Mouse (Mus musculus) stomach, embryonic 16.5 days (tissue): ENCODE data around the gene Brip1. TPM values are rescaled to one million over a fixed set of nuclear protein-coding genes. Genes with fewer than 3 reads are reported as not detected.

ENCODE experiments used
- ATAC-seq: fragments of 200-750 bp; cut with Nextera tagmentation; 2 replicates; pipeline ENCODE4 v1.8.0; 2017; ENCODE audit warnings: moderate number of reproducible peaks, moderate TSS enrichment; ENCODE audit not compliant: insufficient read depth, low FRiP score
- H3K27ac ChIP-seq: fragments of 300-500 bp; sonication (generic); 2 replicates; pipeline ENCODE4 v1.5.1; 2014; ENCODE audit warnings: low read length
- H3K27me3 ChIP-seq: fragments of 300-500 bp; sonication (generic); 2 replicates; pipeline ENCODE4 v1.6.1; 2014; ENCODE audit warnings: low read length, control low read depth, mixed read lengths; ENCODE audit not compliant: control insufficient read depth, insufficient read depth
- H3K36me3 ChIP-seq: fragments of 300-500 bp; sonication (generic); 2 replicates; pipeline ENCODE4 v1.6.1; 2014; ENCODE audit warnings: low read length; ENCODE audit not compliant: control insufficient read depth, insufficient read depth
- H3K4me1 ChIP-seq: fragments of 300-500 bp; sonication (generic); 2 replicates; pipeline ENCODE4 v1.6.1; 2014; ENCODE audit warnings: low read length, control low read depth, mixed read lengths; ENCODE audit not compliant: control insufficient read depth, insufficient read depth
- H3K4me2 ChIP-seq: fragments of 300-500 bp; sonication (generic); 2 replicates; pipeline ENCODE4 v1.6.1; 2014; ENCODE audit warnings: low read depth, low read length, mixed read lengths
- H3K4me3 ChIP-seq: fragments of 300-500 bp; sonication (generic); replicated peaks from 2 replicates; pipeline ENCODE4 v1.5.1; 2014; ENCODE audit warnings: mild to moderate bottlenecking, low read length
- H3K9ac ChIP-seq: fragments of 300-500 bp; sonication (generic); 2 replicates; pipeline ENCODE4 v1.6.1; 2014; ENCODE audit warnings: low read length
- H3K9me3 ChIP-seq: fragments of 300-500 bp; sonication (generic); replicated peaks from 2 replicates; pipeline ENCODE4 v1.6.1; 2016; ENCODE audit warnings: low read length, control low read depth; ENCODE audit not compliant: control insufficient read depth
- WGBS: fragments of 180-500 bp; shearing (Covaris S2); extraction: QIAGEN DNeasy Blood & Tissue Kit; methylation state at CpG from one replicate; pipeline ENCODE4 v1.1.7; 2014; 5-methylcytosine and 5-hydroxymethylcytosine counted together
- polyA plus RNA-seq: library from polyadenylated mRNA; unstranded; fragments of >200 nt; fragmentation: Nextera tagmentation; extraction: Ambion mirVana; gene quantifications from 2 replicates; pipeline ENCODE4 v1.2.1, GENCODE M21; 2015

Gene Brip1
- polyA plus RNA-seq, 1 experiment from 2014 or later: 9.5 TPM

- Histone ChIP-seq H3K36me3 (no peaks in the 10 kb centered on the region), H3K27ac (no peak overlapping the region), H3K27me3 (no peaks in the 10 kb centered on the region), H3K4me1 (no peaks in the 10 kb centered on the region), H3K4me2 (no peak overlapping the region), H3K9ac (no peak overlapping the region), H3K9me3 (no peaks in the 10 kb centered on the region), H3K4me3 (no peak overlapping the region)
- ATAC-seq: no peak
- 65% methylated on average over 4 of the region's 4 CpGs for WGBS
Observed at GRCm38 (mm10) chr11:86084522-86084921, 116.5 kb downstream of the Brip1 start.

- H3K27ac ChIP-seq: no peak overlapping the region
- H3K4me3 ChIP-seq: no peak overlapping the region
- no peaks in the 10 kb centered on the region for H3K9me3 ChIP-seq
- H3K27me3 ChIP-seq: no peaks in the 10 kb centered on the region
- no peak for ATAC-seq
- no peak overlapping the region for H3K4me2 ChIP-seq
- H3K36me3 ChIP-seq: peaks cover 6% of the 10 kb centered on the region
- H3K4me1 ChIP-seq: no peaks in the 10 kb centered on the region
- WGBS: 88% methylated on average over 8 of the region's 8 CpGs
- no peak overlapping the region for H3K9ac ChIP-seq
Observed at GRCm38 (mm10) chr11:86078025-86078424, 123.0 kb downstream of the Brip1 start.

GRCm38 (mm10) chr11:86076966-86077365, 124.0 kb downstream of the Brip1 start:
- Histone ChIP-seq H3K4me3 (no peak overlapping the region), H3K4me2 (no peak overlapping the region), H3K9me3 (no peaks in the 10 kb centered on the region), H3K4me1 (no peaks in the 10 kb centered on the region), H3K36me3 (peaks cover 6% of the 10 kb centered on the region), H3K9ac (no peak overlapping the region), H3K27ac (no peak overlapping the region), H3K27me3 (no peaks in the 10 kb centered on the region)
- no peak for ATAC-seq
- WGBS: 84% methylated on average over 7 of the region's 7 CpGs

GRCm38 (mm10) chr11:86076403-86076802, 124.6 kb downstream of the Brip1 start:
- no peaks in the 10 kb centered on the region for H3K4me1 ChIP-seq
- no peak overlapping the region for H3K4me2 ChIP-seq
- H3K4me3 ChIP-seq: no peak overlapping the region
- 87% methylated on average over 5 of the region's 5 CpGs for WGBS
- no peaks in the 10 kb centered on the region for H3K27me3 ChIP-seq
- H3K36me3 ChIP-seq: peaks cover 6% of the 10 kb centered on the region
- H3K9ac ChIP-seq: no peak overlapping the region
- no peaks in the 10 kb centered on the region for H3K9me3 ChIP-seq
- no peak overlapping the region for H3K27ac ChIP-seq
- no peak for ATAC-seq

- H3K9ac ChIP-seq: no peak overlapping the region
- H3K27ac ChIP-seq: no peak overlapping the region
- 92% methylated on average over 1 of the region's 1 CpGs for WGBS
- peaks cover 6% of the 10 kb centered on the region for H3K36me3 ChIP-seq
- H3K4me3 ChIP-seq: no peak overlapping the region
- no peaks in the 10 kb centered on the region for H3K27me3 ChIP-seq
- no peak overlapping the region for H3K4me2 ChIP-seq
- no peak for ATAC-seq
- no peaks in the 10 kb centered on the region for H3K4me1 ChIP-seq
- H3K9me3 ChIP-seq: no peaks in the 10 kb centered on the region
Observed at GRCm38 (mm10) chr11:86075371-86075770, 125.6 kb downstream of the Brip1 start.

GRCm38 (mm10) chr11:86068651-86069050, 132.3 kb downstream of the Brip1 start:
- Histone ChIP-seq H3K36me3 (0 out of 2 replicates have a peak, but pooled peaks cover 3% of the 10 kb centered on the region), H3K4me2 (no peak overlapping the region), H3K4me1 (no peaks in the 10 kb centered on the region), H3K4me3 (no peak overlapping the region), H3K9ac (no peak overlapping the region), H3K27ac (no peak overlapping the region), H3K9me3 (no peaks in the 10 kb centered on the region), H3K27me3 (no peaks in the 10 kb centered on the region)
- no peak for ATAC-seq
- WGBS: 45% methylated on average over 6 of the region's 6 CpGs

- H3K9me3 ChIP-seq: no peaks in the 10 kb centered on the region
- no peak overlapping the region for H3K9ac ChIP-seq
- ATAC-seq: no peak
- no peaks in the 10 kb centered on the region for H3K4me1 ChIP-seq
- H3K27ac ChIP-seq: no peak overlapping the region
- 0 out of 2 replicates have a peak, but pooled peaks cover 3% of the 10 kb centered on the region for H3K36me3 ChIP-seq
- WGBS: 70% methylated on average over 8 of the region's 8 CpGs
- no peak overlapping the region for H3K4me2 ChIP-seq
- no peaks in the 10 kb centered on the region for H3K27me3 ChIP-seq
- no peak overlapping the region for H3K4me3 ChIP-seq
Observed at GRCm38 (mm10) chr11:86067154-86067553, 133.8 kb downstream of the Brip1 start.

- Histone ChIP-seq H3K36me3 (0 out of 2 replicates have a peak, but pooled peaks cover 3% of the 10 kb centered on the region), H3K27me3 (no peaks in the 10 kb centered on the region), H3K9me3 (no peaks in the 10 kb centered on the region), H3K4me2 (no peak overlapping the region), H3K27ac (no peak overlapping the region), H3K9ac (no peak overlapping the region), H3K4me3 (no peak overlapping the region), H3K4me1 (no peaks in the 10 kb centered on the region)
- ATAC-seq: no peak
- 91% methylated on average over 5 of the region's 5 CpGs for WGBS
Observed at GRCm38 (mm10) chr11:86064881-86065280, 136.1 kb downstream of the Brip1 start.

GRCm38 (mm10) chr11:86061243-86061642, 139.8 kb downstream of the Brip1 start:
- Histone ChIP-seq H3K9ac (no peak overlapping the region), H3K4me1 (no peaks in the 10 kb centered on the region), H3K36me3 (0 out of 2 replicates have a peak, but pooled peaks cover 3% of the 10 kb centered on the region), H3K4me3 (no peak overlapping the region), H3K27ac (no peak overlapping the region), H3K9me3 (no peaks in the 10 kb centered on the region), H3K4me2 (no peak overlapping the region), H3K27me3 (no peaks in the 10 kb centered on the region)
- 81% methylated on average over 8 of the region's 8 CpGs for WGBS
- ATAC-seq: no peak

- ATAC-seq: no peak
- no peak overlapping the region for H3K9ac ChIP-seq
- WGBS: 67% methylated on average over 4 of the region's 4 CpGs
- H3K4me2 ChIP-seq: no peak overlapping the region
- no peak overlapping the region for H3K27ac ChIP-seq
- H3K27me3 ChIP-seq: no peaks in the 10 kb centered on the region
- H3K4me1 ChIP-seq: no peaks in the 10 kb centered on the region
- H3K36me3 ChIP-seq: 0 out of 2 replicates have a peak, but pooled peaks cover under 1% of the 10 kb centered on the region
- H3K9me3 ChIP-seq: no peaks in the 10 kb centered on the region
- H3K4me3 ChIP-seq: no peak overlapping the region
Observed at GRCm38 (mm10) chr11:86059123-86059522, 141.9 kb downstream of the Brip1 start.
